Mouse (Mus musculus) granulocyte monocyte progenitor cell, adult 5-6 weeks (primary cell): ENCODE results near the gene Psmb6. TPM values are rescaled to one million over a fixed set of nuclear protein-coding genes. Genes with fewer than 3 reads are reported as not detected.
A peak's percentile ranks its signal among the peaks of the same experiment; 100 is the strongest.

Source experiments
- ATAC-seq: replicated peaks from 2 replicates; pipeline ENCODE4 v1.8.0; 2016; ENCODE audit warnings: mild to moderate bottlenecking, moderate TSS enrichment, inconsistent platforms; ENCODE audit not compliant: poor library complexity, severe bottlenecking
- total RNA-seq, 2 experiments: library from RNA; stranded (forward) in 1 of 2; stranded (reverse) in 1 of 2; fragments of 200-712, 200-1000 nt in 1 of 2; fragments of >200 nt in 1 of 2; fragmentation: Nextera tagmentation in 1 of 2; gene quantifications; 2 replicates each; pipeline ENCODE4 v1.2.3; 2014 to 2017

The Psmb6 gene
- total RNA-seq (2014; fragmentation: Nextera tagmentation), result 243 and 281 TPM in 2 replicates
- total RNA-seq (2017), result 290 and 384 TPM in 2 replicates

DNA sequence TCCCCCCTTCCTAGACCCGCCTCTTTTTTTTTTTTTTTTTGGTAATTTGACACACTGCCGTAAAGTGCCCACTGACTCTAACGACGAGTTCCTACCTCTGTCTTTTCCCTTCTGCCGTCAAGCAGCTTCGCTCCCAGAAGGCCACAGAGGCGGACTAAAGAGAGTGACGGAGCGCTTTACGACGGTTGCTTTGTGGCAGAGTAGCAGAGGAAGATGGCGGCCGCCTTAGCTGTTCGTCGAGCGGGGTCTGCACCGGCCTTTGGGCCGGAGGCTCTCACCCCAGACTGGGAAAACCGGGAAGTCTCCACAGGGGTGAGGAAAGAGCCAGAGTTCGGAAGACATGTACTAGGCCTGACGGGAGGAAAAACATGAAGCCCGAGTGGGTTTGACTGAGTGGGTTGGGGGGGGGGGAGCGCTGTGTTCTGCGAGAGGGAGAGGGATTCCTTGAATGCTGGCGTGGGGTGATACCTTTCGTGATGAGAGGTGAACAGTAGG, at the start of gene Psmb6:
Gene Psmb6 (plus strand): TSS at position 184 of the 495 bp plus-strand sequence.
- ATAC-seq, result peak; percentile 100

GRCm38 (mm10) chr11:70485498-70485897, 39.7 kb upstream of the Psmb6 start:
- ATAC-seq, result no peak

GRCm38 (mm10) chr11:70487816-70488215, 37.4 kb upstream of the Psmb6 start:
- no peak for ATAC-seq

DNA sequence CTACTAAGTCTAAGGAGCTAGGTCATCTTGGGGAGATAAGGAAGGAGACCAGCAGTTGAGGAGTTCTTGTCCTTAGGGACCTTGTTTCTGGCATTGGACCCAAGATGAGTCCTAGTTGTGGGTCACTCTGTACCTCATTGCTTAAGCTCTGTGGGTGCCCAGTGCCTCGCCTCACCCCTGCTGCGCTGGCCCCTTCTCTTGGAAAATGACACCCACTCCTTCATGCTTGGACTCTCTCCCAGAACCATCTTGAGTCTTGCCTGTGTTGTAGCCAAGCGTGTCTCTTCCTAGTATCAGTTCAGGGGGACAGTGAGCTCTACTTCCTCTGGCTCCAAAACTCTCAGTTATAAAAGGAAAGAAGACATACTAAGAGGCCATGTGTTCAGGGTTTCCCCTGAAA, 36.0 kb upstream of the Psmb6 start:
- ATAC-seq, result 0 out of 2 replicates have a peak, but pooled peaks have one; percentile 22

- ATAC-seq, result peak; percentile 99
Measured at GRCm38 (mm10) chr11:70489684-70490083, 35.5 kb upstream of the Psmb6 start.

DNA sequence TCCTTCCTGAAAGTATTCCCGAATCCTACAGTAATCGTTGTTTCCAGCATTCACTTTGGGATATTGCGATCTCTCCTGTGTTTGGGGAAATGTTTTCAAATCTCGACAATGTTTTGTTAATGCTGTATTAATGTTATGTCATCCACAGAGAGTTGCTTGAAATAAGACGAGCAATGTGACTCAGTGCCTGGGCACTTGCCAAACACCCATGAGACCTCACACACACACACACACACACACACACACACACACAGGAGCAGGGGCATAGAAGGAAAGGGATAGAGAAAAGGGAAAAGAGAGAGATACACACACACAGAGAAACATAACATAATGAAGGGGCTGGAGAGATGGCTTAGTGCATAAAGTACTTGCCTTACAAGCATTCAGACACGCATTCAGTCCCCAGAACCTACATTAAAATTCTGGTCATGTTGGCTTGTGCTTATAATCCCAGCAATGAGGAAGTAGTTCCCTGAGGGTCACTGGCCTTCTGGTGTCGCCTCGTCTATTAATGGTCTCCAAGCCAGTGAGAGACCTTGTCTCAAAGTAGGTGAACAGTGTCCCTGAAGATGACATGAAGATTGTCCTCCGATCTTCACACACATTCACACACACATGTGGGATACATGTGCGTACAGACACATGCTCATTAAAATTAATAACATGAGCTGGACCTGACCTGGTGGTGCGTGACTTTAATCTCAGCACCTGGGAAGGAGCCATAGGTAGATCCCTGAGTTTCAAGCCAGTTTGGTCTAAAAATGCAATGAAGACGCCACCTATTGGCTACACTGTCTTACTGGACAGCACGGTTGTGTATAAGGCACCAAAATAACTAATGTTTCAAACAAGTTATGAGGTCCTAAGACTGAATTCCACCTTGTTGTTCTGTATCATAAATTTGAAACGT, 25.3 kb upstream of the Psmb6 start:
- no peak for ATAC-seq

DNA sequence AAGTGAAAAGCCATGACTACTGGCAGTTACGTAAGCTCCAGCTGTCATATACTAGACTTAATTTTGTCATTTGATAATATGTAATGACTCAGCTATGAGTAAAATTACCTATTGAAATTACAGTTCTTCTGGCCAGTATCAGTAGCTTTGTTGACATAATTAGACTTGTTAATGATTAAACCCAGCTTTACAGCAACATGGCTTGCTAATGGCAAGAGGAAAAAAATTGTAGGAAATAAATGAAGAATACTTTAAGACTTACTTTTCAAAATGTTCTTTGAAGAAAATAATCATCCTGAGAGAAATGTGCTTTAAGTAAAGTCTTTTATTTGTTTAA, 24.7 kb upstream of the Psmb6 start:
- no peak for ATAC-seq

- ATAC-seq, result no peak
Measured at GRCm38 (mm10) chr11:70502018-70502417, 23.1 kb upstream of the Psmb6 start.

GRCm38 (mm10) chr11:70504970-70505369, 20.2 kb upstream of the Psmb6 start, which contains the start of gene Tm4sf5:
Gene Tm4sf5 (plus strand): TSS chr11:70505244.
- no peak for ATAC-seq

- peak; percentile 79 for ATAC-seq
Measured at GRCm38 (mm10) chr11:70506385-70506784, 18.8 kb upstream of the Psmb6 start.

- no peak for ATAC-seq
Measured at GRCm38 (mm10) chr11:70506962-70507515, 18.1 kb upstream of the Psmb6 start.

- peak; percentile 55; the same call in 1 of the 2 replicates for ATAC-seq
Measured at GRCm38 (mm10) chr11:70509753-70510564, 15.2 kb upstream of the Psmb6 start.

- no peak for ATAC-seq
Measured at GRCm38 (mm10) chr11:70511242-70511641, 13.9 kb upstream of the Psmb6 start.

- no peak for ATAC-seq
Measured at GRCm38 (mm10) chr11:70511825-70512224, 13.3 kb upstream of the Psmb6 start.

- no peak for ATAC-seq
Measured at GRCm38 (mm10) chr11:70512709-70513342, 12.3 kb upstream of the Psmb6 start.

- no peak for ATAC-seq
Measured at GRCm38 (mm10) chr11:70513520-70513919, 11.6 kb upstream of the Psmb6 start.

DNA sequence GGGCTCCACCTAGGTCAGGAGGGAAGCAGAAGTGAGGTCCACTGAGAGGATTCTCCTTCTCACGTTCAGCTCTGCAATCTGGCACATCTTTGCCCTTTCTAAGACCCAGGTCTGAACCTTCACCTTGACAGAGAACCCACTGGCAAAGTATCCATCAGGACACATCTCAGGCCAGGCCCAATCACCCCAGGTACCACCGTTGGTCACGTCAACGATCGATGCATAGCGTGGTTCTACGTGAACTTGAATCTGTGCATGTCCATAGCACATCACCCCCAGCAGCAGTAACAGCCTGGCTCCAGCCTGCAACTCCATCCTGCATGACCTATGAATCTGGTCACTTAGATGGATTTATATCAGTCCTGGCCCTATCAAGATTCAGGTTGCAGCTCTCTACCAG, 10.9 kb upstream of the Psmb6 start, which contains the start of gene Vmo1:
Gene Vmo1 (minus strand): TSS at position 329 of the 400 bp plus-strand sequence.
- ATAC-seq, result no peak

DNA sequence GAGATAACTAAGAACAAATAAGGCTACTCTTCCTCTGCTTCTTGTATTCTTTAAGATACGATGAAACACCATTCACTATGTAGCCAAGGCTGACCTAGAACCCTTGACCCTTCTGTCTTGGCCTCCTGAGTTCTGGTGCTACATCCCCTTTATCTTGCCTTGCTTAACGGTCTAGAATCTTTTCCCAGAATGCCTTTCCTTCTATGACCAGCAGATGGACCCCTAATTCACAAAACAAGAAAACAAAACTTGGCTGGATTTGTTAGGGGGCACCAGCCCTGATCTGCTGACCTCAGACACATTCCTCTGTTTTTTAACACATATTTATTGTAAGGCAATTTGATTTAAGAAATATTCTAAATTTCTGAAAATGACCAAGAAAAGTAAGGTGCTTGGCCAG, 8.8 kb upstream of the Psmb6 start:
- ATAC-seq, result peak; percentile 68

DNA sequence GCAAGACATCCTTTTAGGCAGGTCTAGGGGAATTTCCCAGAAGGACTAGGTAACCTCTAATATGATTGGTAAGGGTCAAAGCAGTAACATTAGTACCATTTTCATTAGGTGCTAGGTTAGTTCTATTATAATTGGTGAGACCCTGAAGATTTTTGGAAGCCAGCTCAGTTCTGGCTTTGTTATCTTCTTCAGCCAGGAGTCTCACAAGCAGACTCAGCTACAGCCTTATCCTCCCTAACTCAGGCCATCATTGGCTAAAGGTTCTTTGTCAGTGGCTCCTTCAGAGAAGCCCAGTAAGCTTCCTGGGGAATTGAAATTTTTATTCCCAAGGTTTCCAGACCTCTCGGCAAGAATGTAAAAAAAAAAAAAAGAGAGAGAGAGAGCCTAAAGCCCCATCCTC, 6.7 kb upstream of the Psmb6 start:
- ATAC-seq, result no peak

- ATAC-seq, result no peak
Measured at GRCm38 (mm10) chr11:70518923-70519322, 6.2 kb upstream of the Psmb6 start, which contains the start of gene Gltpd2. Gene Gltpd2 (plus strand): TSS chr11:70519196.
